Mouse (Mus musculus): ENCODE data around the gene Txn2. TPM values are rescaled to one million over a fixed set of nuclear protein-coding genes. Genes with fewer than 3 reads are reported as not detected.
A peak's percentile ranks its signal among the peaks of the same experiment; 100 is the strongest.

Gene Txn2
- polyA plus RNA-seq, 1 experiment from 2014 or later, result 284 TPM

- Histone ChIP-seq H3K4me2 (peak overlapping the region; percentile 25), H3K27me3 (ENCODE audit: control insufficient read depth, insufficient read depth, low read length) (no peaks in the 10 kb centered on the region), H3K27ac (ENCODE audit: low read depth, low read length) (peak overlapping the region; percentile 74), H3K4me3 (ENCODE audit: low read depth, low read length) (no peak overlapping the region), H3K9me3 (replicated peaks; ENCODE audit: control insufficient read depth, low read length) (no peaks in the 10 kb centered on the region), H3K9ac (ENCODE audit: low read depth, low read length) (no peak overlapping the region), H3K36me3 (ENCODE audit: control insufficient read depth, insufficient read depth, low read length) (no peaks in the 10 kb centered on the region), H3K4me1 (ENCODE audit: control insufficient read depth, insufficient read depth, low read length) (peaks cover 22% of the 10 kb centered on the region)
- no peak for ATAC-seq (replicated peaks; ENCODE audit: insufficient number of reproducible peaks, low FRiP score, low TSS enrichment)
- 40% methylated on average over 4 of the region's 4 CpGs for WGBS (ENCODE audit: insufficient replicate concordance)
Observed at GRCm38 (mm10) chr15:77883697-77884010, 45.2 kb downstream of the Txn2 start.

GRCm38 (mm10) chr15:77882797-77883696 lies 45.8 kb downstream of the Txn2 start:
- Histone ChIP-seq H3K9me3 (replicated peaks; ENCODE audit: control insufficient read depth, low read length) (no peaks in the 10 kb centered on the region), H3K27ac (ENCODE audit: low read depth, low read length) (peak overlapping the region; percentile 74), H3K9ac (ENCODE audit: low read depth, low read length) (peak overlapping the region; percentile 49; the same call in 1 of the 2 replicates), H3K36me3 (ENCODE audit: control insufficient read depth, insufficient read depth, low read length) (no peaks in the 10 kb centered on the region), H3K4me3 (ENCODE audit: low read depth, low read length) (no peak overlapping the region), H3K27me3 (ENCODE audit: control insufficient read depth, insufficient read depth, low read length) (no peaks in the 10 kb centered on the region), H3K4me2 (peak overlapping the region; percentile 25), H3K4me1 (ENCODE audit: control insufficient read depth, insufficient read depth, low read length) (peaks cover 22% of the 10 kb centered on the region)
- ATAC-seq (replicated peaks; ENCODE audit: insufficient number of reproducible peaks, low FRiP score, low TSS enrichment), result no peak; the same call in 1 of the 2 replicates
- 8% methylated on average over 17 of the region's 17 CpGs for WGBS (ENCODE audit: insufficient replicate concordance)

GRCm38 (mm10) chr15:77882297-77882696 lies 46.5 kb downstream of the Txn2 start:
- H3K4me3 ChIP-seq (ENCODE audit: low read depth, low read length), result no peak overlapping the region
- no peak for ATAC-seq (replicated peaks; ENCODE audit: insufficient number of reproducible peaks, low FRiP score, low TSS enrichment)
- H3K4me2 ChIP-seq, result no peak overlapping the region
- H3K36me3 ChIP-seq (ENCODE audit: control insufficient read depth, insufficient read depth, low read length), result no peaks in the 10 kb centered on the region
- peak overlapping the region; percentile 74; the same call in 1 of the 2 replicates for H3K27ac ChIP-seq (ENCODE audit: low read depth, low read length)
- 49% methylated on average over 6 of the region's 6 CpGs for WGBS (ENCODE audit: insufficient replicate concordance)
- peaks cover 20% of the 10 kb centered on the region for H3K4me1 ChIP-seq (ENCODE audit: control insufficient read depth, insufficient read depth, low read length)
- no peak overlapping the region for H3K9ac ChIP-seq (ENCODE audit: low read depth, low read length)
- no peaks in the 10 kb centered on the region for H3K27me3 ChIP-seq (ENCODE audit: control insufficient read depth, insufficient read depth, low read length)
- H3K9me3 ChIP-seq (replicated peaks; ENCODE audit: control insufficient read depth, low read length), result no peaks in the 10 kb centered on the region

GRCm38 (mm10) chr15:77881698-77882097 lies 47.1 kb downstream of the Txn2 start:
- WGBS (ENCODE audit: insufficient replicate concordance), result 45% methylated on average over 5 of the region's 5 CpGs
- no peak overlapping the region for H3K4me2 ChIP-seq
- no peaks in the 10 kb centered on the region for H3K27me3 ChIP-seq (ENCODE audit: control insufficient read depth, insufficient read depth, low read length)
- H3K36me3 ChIP-seq (ENCODE audit: control insufficient read depth, insufficient read depth, low read length), result no peaks in the 10 kb centered on the region
- no peak for ATAC-seq (replicated peaks; ENCODE audit: insufficient number of reproducible peaks, low FRiP score, low TSS enrichment)
- H3K4me1 ChIP-seq (ENCODE audit: control insufficient read depth, insufficient read depth, low read length), result peaks cover 17% of the 10 kb centered on the region
- no peak overlapping the region for H3K4me3 ChIP-seq (ENCODE audit: low read depth, low read length)
- 0 out of 2 replicates have a peak overlapping the region, but pooled peaks have one; percentile 39 for H3K9ac ChIP-seq (ENCODE audit: low read depth, low read length)
- no peak overlapping the region for H3K27ac ChIP-seq (ENCODE audit: low read depth, low read length)
- H3K9me3 ChIP-seq (replicated peaks; ENCODE audit: control insufficient read depth, low read length), result no peaks in the 10 kb centered on the region

- H3K9me3 ChIP-seq (replicated peaks; ENCODE audit: control insufficient read depth, low read length), result no peaks in the 10 kb centered on the region
- no peak overlapping the region for H3K4me2 ChIP-seq
- no peak overlapping the region for H3K27ac ChIP-seq (ENCODE audit: low read depth, low read length)
- H3K36me3 ChIP-seq (ENCODE audit: control insufficient read depth, insufficient read depth, low read length), result no peaks in the 10 kb centered on the region
- no peak overlapping the region for H3K9ac ChIP-seq (ENCODE audit: low read depth, low read length)
- 83% methylated on average over 5 of the region's 5 CpGs for WGBS (ENCODE audit: insufficient replicate concordance)
- no peaks in the 10 kb centered on the region for H3K27me3 ChIP-seq (ENCODE audit: control insufficient read depth, insufficient read depth, low read length)
- no peak for ATAC-seq (replicated peaks; ENCODE audit: insufficient number of reproducible peaks, low FRiP score, low TSS enrichment)
- peaks cover 17% of the 10 kb centered on the region for H3K4me1 ChIP-seq (ENCODE audit: control insufficient read depth, insufficient read depth, low read length)
- H3K4me3 ChIP-seq (ENCODE audit: low read depth, low read length), result no peak overlapping the region
Observed at GRCm38 (mm10) chr15:77880738-77881137, 48.1 kb downstream of the Txn2 start.

- no peak overlapping the region for H3K9ac ChIP-seq (ENCODE audit: low read depth, low read length)
- H3K27me3 ChIP-seq (ENCODE audit: control insufficient read depth, insufficient read depth, low read length), result no peaks in the 10 kb centered on the region
- H3K4me2 ChIP-seq, result no peak overlapping the region
- no peaks in the 10 kb centered on the region for H3K36me3 ChIP-seq (ENCODE audit: control insufficient read depth, insufficient read depth, low read length)
- no peak overlapping the region for H3K4me3 ChIP-seq (ENCODE audit: low read depth, low read length)
- WGBS (ENCODE audit: insufficient replicate concordance), result 77% methylated on average over 3 of the region's 3 CpGs
- H3K4me1 ChIP-seq (ENCODE audit: control insufficient read depth, insufficient read depth, low read length), result peaks cover 17% of the 10 kb centered on the region
- H3K27ac ChIP-seq (ENCODE audit: low read depth, low read length), result no peak overlapping the region
- no peak for ATAC-seq (replicated peaks; ENCODE audit: insufficient number of reproducible peaks, low FRiP score, low TSS enrichment)
- no peaks in the 10 kb centered on the region for H3K9me3 ChIP-seq (replicated peaks; ENCODE audit: control insufficient read depth, low read length)
Observed at GRCm38 (mm10) chr15:77879756-77880155, 49.0 kb downstream of the Txn2 start.

- Histone ChIP-seq H3K36me3 (ENCODE audit: control insufficient read depth, insufficient read depth, low read length) (no peaks in the 10 kb centered on the region), H3K27ac (ENCODE audit: low read depth, low read length) (no peak overlapping the region), H3K9ac (ENCODE audit: low read depth, low read length) (no peak overlapping the region), H3K4me2 (no peak overlapping the region), H3K4me1 (ENCODE audit: control insufficient read depth, insufficient read depth, low read length) (peaks cover 9% of the 10 kb centered on the region), H3K27me3 (ENCODE audit: control insufficient read depth, insufficient read depth, low read length) (no peaks in the 10 kb centered on the region), H3K9me3 (replicated peaks; ENCODE audit: control insufficient read depth, low read length) (no peaks in the 10 kb centered on the region), H3K4me3 (ENCODE audit: low read depth, low read length) (no peak overlapping the region)
- 78% methylated on average over 2 of the region's 2 CpGs for WGBS (ENCODE audit: insufficient replicate concordance)
- no peak for ATAC-seq (replicated peaks; ENCODE audit: insufficient number of reproducible peaks, low FRiP score, low TSS enrichment)
Observed at GRCm38 (mm10) chr15:77877209-77877608, 51.6 kb downstream of the Txn2 start.

- WGBS (ENCODE audit: insufficient replicate concordance), result 82% methylated on average over 3 of the region's 3 CpGs
- H3K4me2 ChIP-seq, result no peak overlapping the region
- no peak for ATAC-seq (replicated peaks; ENCODE audit: insufficient number of reproducible peaks, low FRiP score, low TSS enrichment)
- H3K27ac ChIP-seq (ENCODE audit: low read depth, low read length), result no peak overlapping the region
- H3K4me1 ChIP-seq (ENCODE audit: control insufficient read depth, insufficient read depth, low read length), result peaks cover 5% of the 10 kb centered on the region
- no peak overlapping the region for H3K4me3 ChIP-seq (ENCODE audit: low read depth, low read length)
- H3K27me3 ChIP-seq (ENCODE audit: control insufficient read depth, insufficient read depth, low read length), result no peaks in the 10 kb centered on the region
- no peaks in the 10 kb centered on the region for H3K9me3 ChIP-seq (replicated peaks; ENCODE audit: control insufficient read depth, low read length)
- H3K9ac ChIP-seq (ENCODE audit: low read depth, low read length), result no peak overlapping the region
- H3K36me3 ChIP-seq (ENCODE audit: control insufficient read depth, insufficient read depth, low read length), result no peaks in the 10 kb centered on the region
Observed at GRCm38 (mm10) chr15:77876716-77877115, 52.1 kb downstream of the Txn2 start.

GRCm38 (mm10) chr15:77875953-77876352 lies 52.9 kb downstream of the Txn2 start:
- no peak overlapping the region for H3K4me2 ChIP-seq
- H3K4me3 ChIP-seq (ENCODE audit: low read depth, low read length), result no peak overlapping the region
- no peaks in the 10 kb centered on the region for H3K36me3 ChIP-seq (ENCODE audit: control insufficient read depth, insufficient read depth, low read length)
- no peak overlapping the region for H3K9ac ChIP-seq (ENCODE audit: low read depth, low read length)
- ATAC-seq (replicated peaks; ENCODE audit: insufficient number of reproducible peaks, low FRiP score, low TSS enrichment), result no peak
- 93% methylated on average over 6 of the region's 6 CpGs for WGBS (ENCODE audit: insufficient replicate concordance)
- H3K9me3 ChIP-seq (replicated peaks; ENCODE audit: control insufficient read depth, low read length), result no peaks in the 10 kb centered on the region
- H3K27me3 ChIP-seq (ENCODE audit: control insufficient read depth, insufficient read depth, low read length), result no peaks in the 10 kb centered on the region
- H3K27ac ChIP-seq (ENCODE audit: low read depth, low read length), result no peak overlapping the region
- H3K4me1 ChIP-seq (ENCODE audit: control insufficient read depth, insufficient read depth, low read length), result peaks cover 5% of the 10 kb centered on the region

Data from heart, embryonic 11.5 days (tissue).